Mouse (Mus musculus): ENCODE measurements at regions not wholly inside any gene's neighbourhood (a gene's known extent, or its start where the extent isn't known, plus 50 kb on each side); places are given as distances from the start of the nearest gene placed in this dataset.

DNA sequence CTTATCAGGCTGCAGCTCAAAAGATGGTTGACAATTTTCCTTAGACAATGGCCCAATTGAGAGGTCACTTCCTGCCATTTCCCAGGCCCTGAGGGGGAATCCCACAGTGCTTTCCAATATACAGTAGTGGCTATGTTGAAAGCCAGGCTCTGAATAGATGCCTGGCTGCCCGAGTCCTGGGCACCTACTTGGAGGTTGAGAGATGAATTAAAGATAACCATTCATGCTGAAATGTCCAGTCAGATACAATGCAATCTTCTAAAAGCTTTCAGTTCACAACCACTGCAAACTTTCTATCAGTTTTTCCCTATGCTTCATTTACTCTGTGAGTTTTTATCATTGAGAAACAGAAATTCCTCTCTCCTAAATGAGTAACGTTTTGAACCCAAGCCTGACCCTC is 143.3 kb upstream of the Mef2c start:
- TF ChIP-seq CTCF (IDR thresholded peaks at IDR 0.05; ENCODE audit: low read depth, low read length) (no peak), POLR2A (IDR thresholded peaks at IDR 0.05; ENCODE audit: borderline replicate concordance, low read depth, low read length) (no peak)
